8 mouse cellular contexts compared by ENCODE assay signal in genomic region chr12:80198487-80198886, GRCm38 (mm10).
DNase-seq lines count a peak whose midpoint lies in the region; ATAC-seq and TF ChIP-seq lines count a peak whose summit lies in the region.

No protein-coding gene starts in this region.

- H3K9me3 ChIP-seq in MEL (replicated peaks; ENCODE audit: insufficient read depth, low read length) = no peaks in the 10 kb centered on the region

- peak; percentile 78 for DNase-seq in MEL (ENCODE audit: low read depth, low spot score)
- DNase-seq in adrenal gland, postnatal 25 days = peak; percentile 68
- DNase-seq in heart, postnatal 10 days = peak; percentile 82 to 90
- DNase-seq in layer of hippocampus, adult 2 months (ENCODE audit: low spot score in 2 of 2) = peak; percentile 32 to 74
- DNase-seq in lung, postnatal 10 days = peak; percentile 88
- peak; percentile 47 for DNase-seq in right cerebral cortex, postnatal 25 days

- ATAC-seq in monocyte, adult 5-6 weeks (replicated peaks; ENCODE audit: insufficient number of reproducible peaks, low FRiP score, low TSS enrichment, poor library complexity, severe bottlenecking) = no peak

- TF ChIP-seq CTCF in MEL (IDR thresholded peaks at IDR 0.05 in 2 of 3, conservative IDR thresholded peaks at IDR 0.05 in 1 of 3; ENCODE audit: control insufficient read depth in 1 of 3, insufficient read depth in 1 of 3, low read depth in 2 of 3, low read length in 3 of 3, poor library complexity in 1 of 3, severe bottlenecking in 1 of 3) = peak; percentile 86 to 96 (median 88)
- TF ChIP-seq CTCF in embryonic fibroblast, embryonic 13.5 days (IDR thresholded peaks at IDR 0.05; ENCODE audit: borderline replicate concordance, insufficient read depth, low read length) = peak; percentile 67; the same call in 1 of the 2 replicates
- peak; percentile 92 for TF ChIP-seq CTCF in layer of hippocampus, adult 2 months (conservative IDR thresholded peaks at IDR 0.05)

- intact Hi-C loops in heart, postnatal 10 days (cut with DNase I) = loop anchor here (1.0 to 2.0 kb wide), 3 partner anchors 30 to 179 kb away; partner anchors contain the start of gene Actn1

- no peaks in the 10 kb centered on the region for H3K4me1 ChIP-seq in MEL (ENCODE audit: control insufficient read depth in 1 of 2, insufficient read depth in 2 of 2, low read length in 2 of 2)
- H3K4me1 ChIP-seq in embryonic fibroblast, embryonic 13.5 days (ENCODE audit: control insufficient read depth, insufficient read depth, low read length) = peaks cover 4% of the 10 kb centered on the region; the same call in 1 of the 2 replicates

- no peaks in the 10 kb centered on the region for H3K27me3 ChIP-seq in MEL (ENCODE audit: control insufficient read depth in 1 of 2, insufficient read depth in 2 of 2, low read length in 2 of 2)

- no peak overlapping the region for H3K27ac ChIP-seq in MEL (ENCODE audit: control insufficient read depth, low read depth, low read length)
- no peak overlapping the region for H3K27ac ChIP-seq in embryonic fibroblast, embryonic 13.5 days (ENCODE audit: insufficient read depth, low read length)
- no peak overlapping the region for H3K27ac ChIP-seq in layer of hippocampus, adult 2 months

- no peak overlapping the region for H3K9ac ChIP-seq in MEL (ENCODE audit: control insufficient read depth, low read depth, low read length, poor library complexity, severe bottlenecking)

- H3K79me2 ChIP-seq in MEL (ENCODE audit: control insufficient read depth, insufficient read depth, low read length, poor library complexity) = no peaks in the 10 kb centered on the region

- TF ChIP-seq RAD21 in MEL (IDR thresholded peaks at IDR 0.05; ENCODE audit: low read depth, low read length) = peak; percentile 81

- no peak overlapping the region for H3K4me3 ChIP-seq in MEL (ENCODE audit: control insufficient read depth in 1 of 2, insufficient read depth in 1 of 2, low read depth in 2 of 2, low read length in 2 of 2)
- no peak overlapping the region for H3K4me3 ChIP-seq in embryonic fibroblast, embryonic 13.5 days (ENCODE audit: insufficient read depth, low read length)
- H3K4me3 ChIP-seq in layer of hippocampus, adult 2 months = no peak overlapping the region

- H3K36me3 ChIP-seq in MEL (ENCODE audit: control insufficient read depth in 1 of 2, insufficient read depth in 2 of 2, low read length in 2 of 2) = no peaks in the 10 kb centered on the region

- no peak for TF ChIP-seq POLR2A in MEL (IDR thresholded peaks at IDR 0.05; ENCODE audit: control insufficient read depth in 1 of 2, insufficient read depth in 1 of 2, low read depth in 1 of 2, low read length in 2 of 2, poor library complexity in 1 of 2)
- TF ChIP-seq POLR2A in embryonic fibroblast, embryonic 13.5 days (IDR thresholded peaks at IDR 0.05; ENCODE audit: low read depth, low read length) = no peak

- no peak for TF ChIP-seq EP300 in MEL (IDR thresholded peaks at IDR 0.05; ENCODE audit: low read depth in 1 of 2, low read length in 2 of 2)

TF ChIP-seq in MEL, 35 proteins besides CTCF, POLR2A, EP300 and RAD21:
- TF ChIP-seq ZC3H11A (IDR thresholded peaks at IDR 0.05; ENCODE audit: low read depth, low read length) (peak; percentile 80), MAFK (IDR thresholded peaks at IDR 0.05; ENCODE audit: borderline replicate concordance, low read depth, low read length) (no peak), SMC3 (IDR thresholded peaks at IDR 0.05; ENCODE audit: low read depth, low read length) (peak; percentile 97)
TF ChIP-seq in MEL: peak in this region for 2.
